In genomic region chr7:83667936-83668645, GRCm38 (mm10) we compare ENCODE assay signal across 8 mouse cellular contexts.
"Had no signal": no experiment of that assay in that cellular context is flagged by ENCODE, and none has a peak within 500 bp of the region (broad histone marks: within the 10 kb centered on the region; RNA-seq: fewer than 3 reads in every experiment).

No protein-coding gene starts in this region.

- H3K9ac ChIP-seq: limb, embryonic 12.5 days; midbrain, embryonic 12.5 days; neural tube, embryonic 15.5 days had no signal

- H3K4me3 ChIP-seq: layer of hippocampus, adult 2 months; limb, embryonic 12.5 days; megakaryocyte, embryonic 14.5 days; midbrain, embryonic 12.5 days; neural tube, embryonic 15.5 days had no signal

- H3K4me1 ChIP-seq: limb, embryonic 12.5 days; midbrain, embryonic 12.5 days; neural tube, embryonic 15.5 days had no signal

- H3K36me3 ChIP-seq: limb, embryonic 12.5 days; midbrain, embryonic 12.5 days; neural tube, embryonic 15.5 days had no signal

- H3K4me2 ChIP-seq: limb, embryonic 12.5 days; midbrain, embryonic 12.5 days; neural tube, embryonic 15.5 days had no signal

- H3K27me3 ChIP-seq: limb, embryonic 12.5 days; midbrain, embryonic 12.5 days; neural tube, embryonic 15.5 days had no signal

- ATAC-seq: lung, postnatal 0 days had no signal

- DNase-seq: lung, adult 2 months had no signal

- H3K9me3 ChIP-seq: limb, embryonic 12.5 days; megakaryocyte, embryonic 14.5 days; midbrain, embryonic 12.5 days; neural tube, embryonic 15.5 days had no signal

- H3K27ac ChIP-seq: hindbrain, postnatal 0 days; limb, embryonic 12.5 days; midbrain, embryonic 12.5 days; neural tube, embryonic 15.5 days had no signal
